Mouse (Mus musculus) T-helper 2 cell (primary cell): ENCODE measurements around the gene Prkce.

Experiments used
- in situ Hi-C: fragments of 300-600 bp; cut with MboI, MseI; formaldehyde crosslinking; loops from one replicate; pipeline ENCODE4 v1.15.1; 2025; ENCODE audit warnings: high pct_unique_total_duplicates

Gene Prkce

DNA sequence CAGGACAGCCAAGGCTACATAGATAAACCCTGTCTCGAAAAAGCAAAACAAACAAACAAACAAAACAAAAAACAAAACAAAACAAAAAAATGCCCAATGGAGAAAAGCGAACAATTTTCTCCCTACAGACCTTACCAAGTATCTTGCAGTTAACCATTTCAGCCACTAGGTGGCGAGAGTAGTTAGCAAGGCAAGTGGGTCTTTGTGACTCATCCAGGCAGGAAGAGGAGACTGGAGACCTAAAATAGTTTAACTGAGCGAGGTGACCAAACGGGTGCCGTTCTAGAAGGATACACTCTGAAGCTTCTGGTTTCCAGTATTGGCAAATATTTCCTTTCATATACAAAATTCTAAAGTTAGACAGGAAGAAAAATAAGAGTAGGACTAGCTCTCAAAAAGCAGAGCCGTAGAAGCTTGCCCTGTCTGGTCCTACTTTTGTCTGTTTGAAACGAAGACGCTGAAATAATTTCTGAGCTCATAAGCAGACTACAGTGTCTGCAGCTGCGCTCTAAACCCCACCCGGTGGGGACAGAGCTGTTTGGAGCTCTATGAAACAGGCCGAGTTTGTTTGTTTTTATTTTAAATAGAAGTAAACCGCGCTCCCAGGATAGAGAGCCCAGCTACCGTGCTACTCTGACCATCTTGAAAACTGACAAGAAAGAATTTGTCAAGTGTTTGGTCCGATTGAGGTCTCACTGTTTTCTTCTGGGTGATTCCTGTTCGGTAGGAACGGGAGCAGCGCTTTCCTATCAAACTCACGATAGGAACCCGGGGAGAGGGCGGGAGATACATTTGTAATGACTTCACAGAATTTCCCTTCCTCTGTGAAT, 368.5 kb downstream of the Prkce start:
- in situ Hi-C loops, result loop anchor here (25.0 kb wide), 1 partner anchor 276 kb away; no protein-coding TSS in a partner anchor

DNA sequence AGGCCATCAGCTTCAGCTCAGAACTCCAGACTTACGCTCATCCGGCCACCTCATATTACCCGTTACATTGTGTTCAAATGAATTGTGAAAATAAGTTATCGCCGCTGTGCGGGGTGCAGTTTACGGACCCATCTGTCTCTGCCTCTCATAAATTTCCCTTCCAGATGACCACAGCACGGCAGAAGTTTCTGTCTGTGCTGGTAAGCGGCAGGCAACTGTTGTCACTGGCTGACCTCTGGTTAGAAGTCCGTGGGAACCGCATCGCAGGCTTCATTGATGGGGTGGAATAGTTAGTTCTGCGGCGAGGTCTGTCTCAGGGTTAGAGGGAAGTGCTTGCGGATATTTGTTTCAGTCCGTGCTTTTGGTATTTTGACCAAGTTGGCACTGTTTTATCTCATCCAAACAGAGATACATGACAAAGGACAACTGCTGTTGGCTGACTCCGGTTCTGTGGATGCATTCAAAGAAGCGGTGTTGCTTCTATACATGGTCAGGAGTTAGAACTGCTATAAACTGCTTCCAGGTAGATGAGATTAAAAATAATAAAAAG, 372.4 kb downstream of the Prkce start:
- in situ Hi-C loops, result loop anchor here (5.0 to 25.0 kb wide), 2 partner anchors 272 to 362 kb away; no protein-coding TSS in a partner anchor

DNA sequence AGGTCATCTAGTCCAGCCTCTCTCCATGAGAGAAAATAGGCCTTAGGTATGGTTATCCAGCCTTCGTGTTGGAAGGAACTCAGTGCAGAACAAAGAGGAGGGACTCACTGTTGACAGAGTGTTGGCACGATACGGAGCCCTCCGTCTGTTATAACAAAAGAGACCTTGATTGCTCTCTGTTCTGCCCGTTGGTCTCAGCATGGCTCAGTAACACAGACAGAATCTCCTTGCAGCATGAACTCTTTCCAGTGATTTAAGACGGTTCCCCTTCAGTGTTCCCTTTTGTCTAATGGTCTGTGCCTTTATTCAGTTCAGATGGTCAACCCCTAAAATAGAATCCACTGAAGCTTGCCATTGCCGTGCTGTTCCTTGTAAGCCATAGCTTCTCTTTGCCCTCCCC, 378.9 kb downstream of the Prkce start:
- in situ Hi-C loops, result loop anchor here (25.0 kb wide), 1 partner anchor 266 kb away; no protein-coding TSS in a partner anchor

DNA sequence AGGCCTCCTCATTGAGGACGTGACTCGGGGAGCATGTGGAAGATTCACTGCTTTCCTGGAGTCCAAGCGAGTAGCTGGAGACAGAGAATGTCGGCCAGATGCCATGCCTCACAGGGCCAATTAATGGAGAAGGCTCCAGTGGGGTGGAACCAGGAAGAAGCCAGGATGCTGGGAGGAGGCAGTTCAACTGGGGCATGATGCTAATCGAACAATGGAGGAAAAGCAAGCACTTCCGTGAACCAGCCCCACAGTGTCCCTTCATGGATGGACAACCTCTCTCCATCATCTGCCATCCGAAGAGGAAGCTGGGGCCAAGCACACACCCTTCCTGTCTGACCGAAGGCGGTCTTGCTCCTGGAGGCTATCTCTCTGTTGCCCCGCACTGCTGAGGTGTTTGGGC, 381.5 kb downstream of the Prkce start:
- in situ Hi-C loops, result loop anchor here (25.0 kb wide), 1 partner anchor 263 kb away; no protein-coding TSS in a partner anchor

DNA sequence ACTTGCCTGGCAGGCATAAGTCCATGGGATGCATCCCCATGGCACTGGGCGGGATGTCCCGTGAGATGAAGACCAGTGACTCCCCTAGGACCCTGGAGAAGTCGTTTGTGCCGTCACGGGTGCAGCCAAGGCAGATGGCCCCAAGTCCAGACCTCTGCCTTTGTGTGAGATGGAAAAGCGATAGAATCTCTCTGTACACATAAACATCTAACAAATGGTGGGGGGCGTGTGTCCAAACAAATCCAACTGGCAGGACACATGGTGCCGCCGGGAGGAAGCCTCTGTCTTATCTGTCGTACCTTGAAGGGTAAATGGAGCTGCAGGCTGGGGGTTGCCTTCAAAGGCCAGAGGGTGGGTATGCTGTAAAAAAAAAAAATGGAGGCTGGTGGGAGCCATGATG, 384.0 kb downstream of the Prkce start:
- in situ Hi-C loops, result no loop called here

DNA sequence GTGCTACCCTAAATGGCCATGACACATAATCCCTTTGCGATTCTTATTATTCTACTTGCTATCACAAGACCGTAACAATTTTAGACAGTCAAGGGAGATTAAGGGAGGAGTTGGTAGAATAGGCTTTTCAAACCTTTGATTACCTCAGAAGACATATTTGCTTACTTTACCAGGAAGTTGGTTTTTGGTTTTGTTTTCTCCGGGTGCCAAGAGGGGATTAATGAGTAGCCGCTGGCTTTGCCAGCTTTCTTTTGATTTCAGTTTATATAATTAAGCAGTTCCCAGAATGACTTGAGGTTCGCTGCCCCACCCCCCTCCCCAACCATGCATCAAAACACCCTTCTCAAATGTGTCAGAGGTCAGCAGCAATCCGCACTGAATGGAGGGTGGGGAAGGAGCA, 384.4 kb downstream of the Prkce start:
- in situ Hi-C loops, result no loop called here

DNA sequence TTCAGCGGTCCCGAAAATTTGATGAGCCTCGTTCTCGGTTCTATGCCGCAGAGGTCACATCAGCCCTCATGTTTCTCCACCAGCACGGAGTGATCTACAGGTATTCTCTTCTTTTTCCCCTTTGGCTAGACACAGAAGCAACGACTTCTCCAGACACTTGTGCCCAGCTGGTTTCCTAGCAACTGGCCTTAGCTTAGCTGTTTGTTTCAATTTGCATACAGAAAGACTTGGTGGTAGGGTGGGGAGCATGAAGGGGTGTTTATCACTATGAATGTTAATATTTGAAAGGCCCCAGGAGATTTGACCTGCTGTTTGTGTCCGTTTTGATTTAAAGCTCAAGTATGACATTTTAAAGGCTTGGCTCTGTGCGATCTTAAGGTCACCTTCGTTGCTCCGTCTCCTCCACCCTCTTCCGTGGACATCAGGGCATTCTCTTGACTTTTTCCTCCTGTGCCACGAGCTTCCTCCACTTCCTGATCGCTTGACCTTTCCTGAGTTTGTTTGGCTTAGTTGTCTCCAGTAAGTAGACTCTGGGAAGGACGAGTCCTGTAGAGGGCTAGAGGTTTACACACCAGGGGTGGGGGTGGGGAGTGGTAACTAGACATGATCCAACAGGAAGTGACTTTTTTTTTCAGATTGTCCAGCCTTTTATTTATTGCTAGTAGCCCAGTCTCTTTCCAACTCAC, 391.8 kb downstream of the Prkce start:
- in situ Hi-C loops, result no loop called here

DNA sequence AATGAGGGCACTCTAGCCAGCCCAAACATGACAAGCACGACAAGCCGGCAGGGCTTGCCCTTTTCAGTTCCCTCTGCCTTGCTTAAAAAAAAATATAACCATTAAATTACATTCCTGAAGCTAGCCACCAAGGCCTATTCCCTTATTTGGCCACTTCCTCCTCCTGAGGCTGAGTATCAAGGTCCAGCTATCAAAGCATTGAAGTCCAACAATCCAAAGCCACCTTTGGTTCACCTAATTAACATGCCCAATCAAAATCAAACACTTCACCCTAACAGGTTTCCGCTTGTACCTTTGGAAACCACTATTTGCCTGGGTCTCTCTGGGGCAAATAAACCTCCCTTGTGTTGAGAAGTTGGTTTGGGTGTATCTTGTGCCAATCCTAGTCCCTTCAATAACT, 392.9 kb downstream of the Prkce start:
- in situ Hi-C loops, result no loop called here

DNA sequence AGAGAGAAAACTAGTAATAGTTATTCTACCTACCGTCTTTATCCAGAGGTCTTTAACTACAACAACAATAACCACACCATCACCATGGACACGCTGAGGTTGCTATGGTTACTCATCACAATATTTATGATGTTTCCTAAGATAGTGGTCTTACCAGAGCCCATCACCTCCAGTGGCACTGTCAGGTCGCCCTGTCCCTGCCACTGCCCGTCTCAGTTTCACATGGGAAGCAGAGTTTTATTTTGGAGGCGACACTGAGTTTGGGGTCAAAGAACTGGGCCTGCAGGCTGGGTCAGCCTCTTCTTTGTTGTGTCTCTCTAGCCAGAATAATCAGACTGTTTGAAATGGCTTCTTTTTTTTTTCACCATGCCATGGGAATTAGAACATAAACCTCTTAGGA, 402.9 kb downstream of the Prkce start:
- in situ Hi-C loops, result no loop called here

DNA sequence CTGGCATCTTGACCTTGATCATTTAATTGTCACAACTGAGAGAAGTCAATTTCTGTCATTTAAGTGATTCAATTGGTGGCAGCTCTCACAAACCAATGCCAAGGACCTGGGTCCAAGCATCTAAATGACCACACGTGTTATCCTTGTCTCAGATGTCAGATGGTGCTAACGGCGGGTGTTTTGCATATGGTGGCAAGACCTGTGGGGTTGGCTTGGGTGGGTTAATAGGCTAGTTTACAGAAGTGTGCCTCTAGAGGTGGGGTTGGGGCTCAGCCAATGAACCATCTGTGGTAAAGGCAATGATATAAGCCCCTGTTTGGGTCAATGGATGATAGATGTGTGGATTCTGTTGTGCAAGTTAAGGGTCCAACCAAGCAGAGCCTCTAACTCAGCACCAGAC, 403.7 kb downstream of the Prkce start:
- in situ Hi-C loops, result no loop called here

DNA sequence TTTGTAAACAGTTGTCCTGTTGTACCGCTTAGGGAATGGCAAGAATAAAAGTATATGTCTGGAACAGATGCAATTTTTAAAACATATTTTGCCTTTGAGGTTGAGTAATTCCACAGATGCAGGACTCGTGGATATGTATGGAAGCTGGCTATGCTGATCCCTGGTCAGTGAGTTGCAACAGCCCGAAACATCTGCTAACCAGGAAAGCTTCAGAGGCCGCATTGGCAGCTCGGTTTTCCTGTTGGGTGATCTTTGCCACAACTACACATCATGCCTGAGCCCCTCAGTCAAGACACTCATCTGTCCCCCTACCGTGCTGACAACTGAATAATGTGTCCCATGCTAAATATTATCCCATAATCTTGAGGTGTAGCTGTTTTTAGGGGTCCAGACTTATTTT, 404.6 kb downstream of the Prkce start:
- in situ Hi-C loops, result no loop called here

DNA sequence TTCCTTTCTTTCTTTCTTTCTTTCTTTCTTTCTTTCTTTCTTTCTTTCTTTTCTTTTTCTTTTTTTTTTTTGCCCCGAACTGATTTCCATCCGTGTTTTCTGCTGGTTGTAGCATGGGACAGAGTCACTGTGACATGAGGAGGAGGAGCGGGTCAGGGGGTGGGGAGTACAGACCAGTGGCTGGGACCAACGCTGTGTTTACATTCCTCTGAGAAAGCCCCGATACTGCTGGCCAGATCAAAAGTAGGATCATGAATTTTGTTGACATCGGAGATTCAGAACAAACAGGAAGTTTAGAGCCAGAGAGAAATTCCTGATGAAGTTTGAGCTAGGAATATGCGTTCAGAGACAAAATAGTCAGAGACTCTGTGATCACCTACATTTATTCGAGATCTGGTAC, 405.0 kb downstream of the Prkce start:
- in situ Hi-C loops, result no loop called here

DNA sequence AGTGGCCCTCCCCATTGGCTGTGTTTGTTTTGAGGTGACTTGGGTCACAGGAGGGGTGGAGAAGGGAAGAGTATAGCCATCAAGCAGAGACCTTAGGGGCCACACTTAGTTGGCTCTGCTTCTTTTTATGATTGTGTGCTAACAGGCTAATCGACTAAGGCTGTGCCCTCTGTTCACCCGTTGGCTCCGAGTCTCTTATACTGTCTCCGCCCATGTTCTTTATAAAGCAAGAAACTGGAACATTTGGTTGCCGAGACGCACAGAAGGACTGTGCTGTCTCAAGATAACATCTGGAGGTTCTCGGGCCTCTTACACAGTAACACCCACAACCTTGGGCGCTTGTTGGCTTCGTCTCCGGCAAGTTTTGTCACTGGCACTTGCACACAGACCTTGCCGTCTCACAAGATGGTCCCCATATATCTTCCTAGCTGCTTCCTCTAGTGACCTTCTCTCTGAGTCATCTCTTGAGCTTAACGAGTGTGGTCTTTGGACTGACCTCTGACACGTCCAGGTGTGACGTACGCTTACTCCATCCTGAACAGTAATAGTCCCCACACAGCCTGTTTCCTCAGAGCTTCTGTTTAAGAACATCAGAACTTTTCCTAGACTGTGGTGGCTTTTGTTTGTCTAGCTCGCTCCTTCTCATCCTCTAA, 406.1 kb downstream of the Prkce start:
- in situ Hi-C loops, result no loop called here

DNA sequence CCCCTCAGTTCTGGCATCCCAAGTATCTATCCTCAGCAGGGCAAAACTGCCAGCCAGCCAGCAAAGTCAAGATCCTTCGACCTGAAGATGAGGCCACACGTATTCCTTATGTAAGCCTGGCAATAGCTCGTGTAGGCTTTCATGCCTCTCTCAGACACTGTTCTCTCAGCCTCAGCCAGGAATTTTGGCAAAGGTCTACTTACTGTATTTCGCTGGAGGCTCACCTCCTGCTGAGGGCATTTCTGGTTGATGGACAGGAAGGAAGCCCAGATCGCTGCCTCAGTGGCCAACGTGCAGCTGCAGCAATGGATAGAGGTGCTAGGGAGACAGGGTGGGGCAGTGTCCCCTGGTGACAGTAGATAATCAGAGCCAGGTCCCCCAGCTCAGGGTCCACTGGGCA, 413.1 kb downstream of the Prkce start:
- in situ Hi-C loops, result no loop called here

DNA sequence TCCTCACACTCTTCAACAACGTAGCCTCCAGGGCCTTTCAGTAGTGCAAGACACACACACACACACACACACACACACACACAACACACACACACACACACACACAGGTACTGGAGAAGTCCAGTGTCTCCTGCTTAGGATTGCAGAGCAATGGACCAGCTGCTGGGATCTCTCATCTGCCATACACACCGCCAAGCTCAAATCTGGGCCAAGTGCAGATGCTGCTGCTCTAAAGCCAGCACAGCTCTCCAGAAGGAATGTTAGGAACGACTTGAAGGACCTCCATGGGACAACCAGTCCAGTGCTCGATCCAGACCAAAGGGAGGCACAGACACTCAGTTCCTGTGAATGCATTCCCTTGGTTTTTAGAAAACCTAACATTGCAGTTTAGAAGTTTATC, 414.8 kb downstream of the Prkce start:
- in situ Hi-C loops, result no loop called here

DNA sequence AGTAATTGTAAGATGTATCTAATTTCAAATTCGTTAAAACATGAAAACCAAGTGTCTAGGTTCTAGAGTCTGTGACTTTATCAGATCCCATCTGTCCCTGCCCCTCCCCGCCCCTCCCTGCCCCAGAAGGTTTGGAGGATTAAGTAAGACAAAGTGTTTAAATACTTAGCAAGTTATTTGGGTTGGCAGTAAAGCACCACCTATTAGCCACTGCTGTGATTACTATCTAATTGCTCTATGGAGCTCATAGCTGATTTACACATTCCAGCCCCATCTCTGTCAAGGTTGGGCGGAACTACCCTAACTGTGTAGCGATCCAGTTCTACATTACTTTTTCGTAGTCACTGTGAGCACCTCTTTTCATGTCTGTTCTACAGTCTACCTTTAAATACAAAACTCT, 418.9 kb downstream of the Prkce start:
- in situ Hi-C loops, result no loop called here

DNA sequence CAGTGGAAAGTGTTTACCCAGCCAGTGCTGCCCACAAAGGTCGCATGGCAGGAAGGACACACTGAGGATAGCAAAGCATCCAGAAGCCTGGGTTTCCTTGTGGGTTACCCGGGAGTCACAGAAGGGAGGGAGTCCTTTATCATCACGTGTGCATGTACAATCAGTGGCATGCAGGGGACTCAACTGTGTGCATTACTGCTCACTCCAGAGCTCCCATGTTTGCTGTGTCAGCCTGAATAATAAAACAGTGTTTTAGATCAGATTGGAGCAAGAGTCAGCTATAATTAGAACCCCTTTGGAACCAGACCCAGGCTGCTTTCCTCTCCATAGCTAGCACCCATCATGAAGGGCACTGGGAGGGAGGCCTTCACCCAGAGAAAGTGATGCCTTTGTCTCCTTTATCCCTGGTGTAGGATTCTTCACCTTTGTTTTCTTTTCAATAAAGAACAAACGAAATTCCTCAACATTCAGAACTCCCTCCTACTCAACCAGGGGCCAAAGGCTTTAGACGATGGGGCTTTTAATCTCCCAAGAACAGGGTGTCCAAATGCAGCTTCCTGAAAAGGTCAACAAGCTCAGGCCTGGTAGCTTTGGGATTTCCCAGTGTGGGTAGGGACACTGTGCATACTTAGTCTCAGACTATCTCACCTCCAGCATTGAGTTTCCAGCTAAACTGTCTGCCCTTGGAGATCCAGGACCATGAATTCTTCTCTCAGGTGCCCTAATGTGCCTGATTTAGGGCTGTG, 421.3 kb downstream of the Prkce start:
- in situ Hi-C loops, result no loop called here

DNA sequence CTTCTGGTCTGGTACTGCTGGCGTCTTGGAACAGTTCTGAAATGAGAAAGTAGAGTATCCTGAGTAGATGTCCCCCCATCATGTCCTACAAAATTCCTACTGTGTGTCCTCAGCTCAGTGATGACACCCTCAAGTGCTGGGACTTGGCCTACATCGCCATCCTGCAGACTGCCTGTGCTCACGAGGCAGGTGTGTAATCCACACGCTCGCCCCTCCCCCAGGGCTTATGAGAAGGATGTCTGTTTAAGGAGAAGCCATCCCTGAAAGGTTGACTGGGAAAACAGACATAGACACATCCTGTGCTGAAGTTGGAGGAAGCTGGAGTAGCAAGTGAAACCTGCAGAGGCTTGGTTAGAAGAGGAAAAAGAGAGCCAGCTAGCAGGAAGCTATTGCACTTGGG, 422.1 kb downstream of the Prkce start:
- in situ Hi-C loops, result no loop called here

DNA sequence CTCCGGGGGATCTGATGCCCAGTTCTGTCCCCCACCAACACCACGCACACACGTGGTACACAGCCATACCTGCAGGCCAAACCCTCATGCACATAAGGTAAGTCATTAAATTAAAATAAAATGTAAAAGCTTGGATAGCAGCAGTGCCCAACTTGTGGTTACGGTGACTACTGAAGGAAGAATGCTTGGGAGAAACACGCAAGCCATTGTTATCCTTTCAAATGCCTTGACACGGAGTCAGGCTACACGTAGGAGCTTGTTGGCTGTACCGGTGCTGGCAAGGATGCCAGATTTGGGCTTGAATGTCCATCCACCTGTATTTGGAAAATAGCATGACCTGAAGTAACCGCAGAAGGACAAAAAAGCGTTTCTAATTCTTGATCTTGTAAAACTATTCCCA, 423.7 kb downstream of the Prkce start:
- in situ Hi-C loops, result no loop called here

DNA sequence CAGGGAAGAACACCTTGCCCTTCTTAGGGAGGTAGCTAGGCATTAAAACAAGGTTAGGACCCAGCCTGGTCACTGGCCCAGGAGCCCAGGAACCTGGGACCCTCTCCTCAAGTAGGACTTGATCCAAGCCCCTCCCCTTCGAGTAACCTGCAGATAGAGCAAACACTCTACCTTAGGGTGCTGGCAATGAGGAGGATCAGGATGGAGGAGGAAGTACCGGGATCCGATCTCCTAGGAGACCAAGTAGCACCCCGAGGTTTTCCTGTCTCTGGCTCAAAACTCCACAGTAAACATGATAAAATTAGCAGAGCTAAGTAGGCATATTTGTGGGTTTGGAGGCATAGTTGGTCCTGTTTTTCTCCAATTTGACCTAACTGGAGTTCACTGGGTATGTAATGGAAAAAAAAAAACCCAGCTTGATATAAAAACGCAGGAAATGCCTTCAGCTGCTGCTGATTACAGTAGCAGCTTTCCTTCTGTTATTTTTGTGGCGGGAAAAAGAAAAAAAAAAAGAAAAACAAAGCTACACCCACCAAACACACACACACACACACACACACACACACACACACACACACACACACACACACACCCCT, 425.5 kb downstream of the Prkce start:
- in situ Hi-C loops, result no loop called here

DNA sequence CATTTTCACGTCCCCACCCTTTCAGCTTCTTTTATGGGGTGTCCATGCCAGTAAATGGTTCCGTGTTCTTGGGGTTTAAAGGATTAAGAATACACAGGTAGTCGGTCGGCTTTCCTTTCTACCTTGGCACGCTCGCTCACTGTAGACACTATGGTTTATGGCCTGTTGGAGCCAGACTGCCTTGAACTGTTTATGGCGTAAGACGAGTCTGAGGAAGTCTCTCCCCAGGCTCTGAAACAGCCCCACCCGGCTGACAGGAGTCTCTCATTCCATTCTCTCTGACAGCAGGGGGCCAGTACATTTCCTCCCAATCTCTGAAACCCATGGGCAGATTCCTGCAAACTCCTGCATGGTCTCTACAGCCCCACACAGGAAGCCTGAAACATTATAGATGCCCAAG, 427.9 kb downstream of the Prkce start:
- in situ Hi-C loops, result no loop called here
